Mouse (Mus musculus): ENCODE measurements around the gene Dock1.
A peak's percentile ranks its signal among the peaks of the same experiment; 100 is the strongest.

Gene Dock1

GRCm38 (mm10) chr7:134842751-134843150 lies 172.3 kb downstream of the Dock1 start:
- DNase-seq = no peak

DNA sequence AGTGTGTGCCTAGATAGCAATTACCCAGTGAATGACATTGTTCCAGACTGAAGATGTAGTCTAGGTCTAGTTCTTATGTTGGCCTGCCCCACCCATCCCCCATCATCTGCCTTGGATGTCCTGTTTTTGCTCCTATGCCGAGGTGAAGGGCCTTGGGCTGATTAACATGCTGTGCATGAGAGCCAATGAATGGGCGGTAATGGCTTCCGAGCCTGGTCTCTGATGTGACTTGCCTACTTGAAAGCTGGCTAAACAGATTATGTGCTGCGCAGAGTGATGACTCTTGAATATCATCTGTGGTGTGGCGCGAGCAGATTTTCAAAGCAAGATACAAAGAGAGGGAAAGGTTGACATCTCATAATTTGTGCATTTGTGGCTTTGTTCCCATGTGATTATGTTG lies 191.5 kb downstream of the Dock1 start:
- no peak for DNase-seq

GRCm38 (mm10) chr7:134864175-134864574 lies 193.7 kb downstream of the Dock1 start:
- peak in 1 of 2 experiments; percentile 22 for DNase-seq

DNA sequence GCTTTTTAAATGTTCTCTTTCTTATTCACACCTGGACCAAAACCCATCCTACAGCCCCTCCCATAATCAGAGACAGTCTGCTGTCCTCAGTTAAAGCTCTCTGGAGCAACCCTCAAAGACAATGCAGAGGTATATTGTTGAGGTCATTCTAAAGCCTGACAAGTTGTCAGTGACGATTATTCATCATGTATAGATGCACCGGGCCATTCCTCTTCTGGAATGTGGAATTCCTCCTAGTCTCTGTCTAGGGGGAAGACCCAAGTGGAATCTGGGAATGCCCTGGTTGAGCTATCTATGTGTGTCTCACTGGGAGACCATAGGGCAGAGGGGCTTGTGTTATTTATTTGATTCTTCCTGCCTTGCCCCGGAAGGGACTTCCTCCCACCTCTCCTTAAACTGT lies 202.1 kb downstream of the Dock1 start:
- no peak for DNase-seq

DNA sequence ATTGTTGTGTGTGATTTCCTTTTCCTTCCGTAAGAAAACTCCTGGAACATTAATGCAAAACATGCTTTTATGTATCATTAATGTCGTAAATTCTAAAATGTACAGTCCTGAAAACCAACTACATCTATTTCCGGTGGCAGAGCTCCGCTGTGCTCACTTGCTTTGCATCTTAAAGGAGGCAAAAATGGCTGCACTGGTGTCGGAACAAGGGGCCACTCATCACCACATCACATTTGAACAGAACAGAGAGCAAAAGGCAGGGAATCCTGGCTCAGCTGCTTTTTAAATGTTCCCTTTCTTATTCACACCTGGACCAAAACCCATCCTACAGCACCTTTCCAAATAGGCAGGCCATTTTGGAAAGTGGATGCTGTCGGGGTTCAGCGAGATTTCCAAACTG lies 202.5 kb downstream of the Dock1 start:
- DNase-seq = no peak

DNA sequence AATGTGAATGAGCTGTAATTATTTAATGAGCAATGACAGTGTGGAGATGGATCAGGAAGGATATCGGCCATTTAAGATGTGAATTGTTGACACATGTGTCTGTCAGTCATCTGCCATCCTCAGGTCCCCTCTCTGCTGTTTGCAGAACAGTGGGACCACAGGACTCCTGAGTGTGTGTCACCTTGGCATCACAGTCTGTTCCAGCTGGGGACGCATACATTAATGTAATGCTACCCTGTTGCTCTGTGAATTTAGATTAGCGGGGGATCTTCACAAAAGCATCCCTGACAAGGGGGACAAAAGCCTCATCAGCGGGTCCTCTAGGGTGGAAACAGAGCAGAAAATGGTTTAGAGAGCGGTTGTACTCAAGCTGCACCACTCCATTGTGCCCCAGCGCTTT lies 208.5 kb downstream of the Dock1 start:
- DNase-seq = no peak

GRCm38 (mm10) chr7:134880431-134880830 lies 210.0 kb downstream of the Dock1 start:
- DNase-seq = no peak

- no peak for DNase-seq
These were observed 213.1 kb downstream of the Dock1 start for GRCm38 (mm10) chr7:134883516-134883915.

DNA sequence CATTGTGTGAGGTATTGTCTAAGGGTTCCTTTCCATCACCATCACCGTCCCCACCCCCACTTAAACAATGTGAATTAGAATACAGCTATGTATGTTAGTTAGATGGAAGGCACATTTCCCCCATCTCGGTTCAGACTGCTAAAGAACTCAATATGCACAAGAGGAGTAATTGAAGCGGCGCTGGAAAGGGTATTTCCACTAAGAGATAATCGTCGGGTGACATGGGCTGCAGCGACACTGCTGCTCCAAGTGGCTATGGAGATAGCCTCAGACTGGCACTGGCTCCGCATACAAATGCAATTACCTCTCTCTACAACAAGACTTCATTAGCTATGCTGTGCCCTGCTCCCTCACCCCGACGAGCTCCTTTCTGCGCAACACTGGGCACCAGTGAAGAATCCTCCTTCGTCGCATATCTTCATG lies 222.0 kb downstream of the Dock1 start:
- DNase-seq = no peak

DNA sequence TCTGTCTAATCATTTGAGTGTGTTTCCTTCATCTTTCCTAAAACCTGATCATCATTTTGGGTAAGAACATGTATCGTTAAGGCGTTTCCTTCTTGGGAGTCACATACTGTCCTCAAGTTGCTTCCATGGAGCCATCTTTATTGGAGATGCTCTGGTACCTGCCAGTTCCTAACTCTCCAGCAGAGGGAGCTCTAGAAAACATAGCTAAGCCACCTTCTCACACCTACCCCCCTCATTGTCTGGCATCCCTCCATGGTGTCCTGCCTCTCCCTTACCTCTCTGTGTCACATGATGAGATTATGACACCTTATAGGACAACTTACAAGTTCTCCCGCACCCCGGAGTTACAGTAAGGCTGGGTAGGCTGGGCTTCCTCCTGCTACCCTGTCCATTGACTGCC lies 222.5 kb downstream of the Dock1 start:
- peak in 1 of 2 experiments; percentile 31 for DNase-seq

DNA sequence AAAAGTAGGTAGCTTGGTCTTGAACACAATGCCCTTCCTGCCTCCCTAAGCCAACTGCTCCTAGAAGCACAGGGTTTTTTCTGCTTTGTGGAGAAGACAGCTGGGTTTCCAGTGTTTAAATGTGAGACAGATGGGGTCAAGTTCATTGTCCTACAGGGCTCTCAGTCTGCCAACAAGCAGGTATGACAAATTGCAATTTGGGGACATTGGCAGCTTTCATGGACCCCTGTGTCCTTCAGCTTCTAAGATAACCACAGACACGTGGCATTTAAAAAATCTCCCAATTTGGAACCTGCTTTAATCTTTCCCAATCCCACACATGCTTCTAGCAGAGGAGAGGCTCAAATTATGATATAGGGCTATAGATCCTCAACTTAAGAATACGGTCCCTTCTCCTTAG lies 224.2 kb downstream of the Dock1 start:
- no peak for DNase-seq

DNA sequence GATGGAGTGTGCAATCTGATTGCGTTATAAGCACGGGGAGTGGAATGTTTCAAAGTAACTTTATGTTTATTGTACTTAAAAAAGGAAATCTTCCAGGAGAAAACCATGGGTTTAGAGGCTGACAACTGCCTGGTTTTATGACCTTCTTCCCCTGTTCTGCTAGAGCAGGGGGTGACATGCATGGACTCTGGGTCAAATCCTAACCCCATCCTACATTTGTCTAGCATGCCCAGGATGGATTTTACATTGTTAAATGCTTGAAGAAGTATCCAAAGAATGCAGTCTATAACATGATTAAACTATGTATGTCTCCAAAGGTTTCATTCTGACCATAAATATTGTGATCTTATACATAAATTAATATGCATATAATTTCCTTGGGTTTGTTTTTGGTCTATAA lies 229.0 kb downstream of the Dock1 start:
- no peak for DNase-seq

- peak in 1 of 2 experiments; percentile 17 for DNase-seq
These were observed 231.5 kb downstream of the Dock1 start for GRCm38 (mm10) chr7:134901992-134902391.

DNA sequence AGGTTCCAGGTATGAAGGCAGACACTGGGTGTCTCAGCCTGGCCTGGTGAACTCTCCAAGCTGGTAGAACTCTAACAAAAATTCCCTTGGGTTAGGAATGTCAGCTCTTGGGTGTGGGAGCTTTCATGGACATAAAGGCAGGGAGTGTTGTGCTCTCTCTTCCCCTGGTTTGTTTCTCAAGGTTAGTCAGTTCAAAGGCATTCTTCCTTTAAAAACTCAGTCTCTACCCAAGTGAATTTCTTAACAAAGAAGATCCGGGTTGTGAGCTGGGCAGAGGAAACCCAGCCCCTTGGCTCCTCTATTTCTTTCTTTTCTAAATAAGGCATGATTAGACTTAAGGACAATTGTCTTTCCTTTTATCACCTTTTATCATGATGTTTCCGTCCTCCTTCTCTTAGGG lies 261.4 kb downstream of the Dock1 start:
- DNase-seq = no peak

- no peak for DNase-seq
These were observed 267.0 kb downstream of the Dock1 start for GRCm38 (mm10) chr7:134937471-134937926.

DNA sequence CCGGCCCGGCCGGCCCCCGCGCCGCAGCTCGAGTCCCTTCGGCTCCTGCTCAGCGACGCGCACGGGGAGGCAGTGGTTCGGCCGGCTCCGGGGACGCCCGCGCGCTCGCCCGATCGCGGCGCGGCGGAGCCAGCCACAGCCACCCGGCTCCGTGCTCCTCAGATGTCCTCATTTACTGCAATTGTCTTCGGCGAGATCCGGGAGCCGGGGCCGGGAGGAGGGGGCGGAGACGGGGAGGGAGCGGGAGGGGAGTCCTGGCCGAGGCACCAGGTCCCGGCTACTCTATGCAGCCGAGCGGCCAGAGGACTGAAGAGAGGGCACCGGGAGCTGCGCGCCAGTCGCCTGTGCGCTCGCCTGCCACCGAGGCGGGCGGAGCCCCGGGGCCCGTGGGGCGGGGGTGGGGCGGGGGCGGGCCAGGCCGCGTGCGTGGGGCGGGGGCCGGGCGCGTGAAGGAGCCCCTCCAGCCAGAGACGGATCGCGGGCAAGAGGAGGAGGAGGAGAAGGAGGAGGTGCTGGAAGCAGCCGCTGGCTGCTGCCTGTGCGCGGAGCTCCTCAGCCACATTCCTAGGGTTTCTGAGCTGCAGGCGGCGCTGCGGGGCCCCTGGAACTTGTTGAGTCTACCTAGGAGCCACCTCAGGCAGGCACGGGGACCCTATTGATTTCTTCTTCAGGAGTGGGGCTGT lies 267.6 kb downstream of the Dock1 start, which contains the start of gene Fam196a:
TSS of gene Fam196a (minus strand) at position 504 of the 683 bp plus-strand sequence.
- DNase-seq = no peak

GRCm38 (mm10) chr7:134941891-134942290 lies 271.4 kb downstream of the Dock1 start:
- DNase-seq = no peak

DNA sequence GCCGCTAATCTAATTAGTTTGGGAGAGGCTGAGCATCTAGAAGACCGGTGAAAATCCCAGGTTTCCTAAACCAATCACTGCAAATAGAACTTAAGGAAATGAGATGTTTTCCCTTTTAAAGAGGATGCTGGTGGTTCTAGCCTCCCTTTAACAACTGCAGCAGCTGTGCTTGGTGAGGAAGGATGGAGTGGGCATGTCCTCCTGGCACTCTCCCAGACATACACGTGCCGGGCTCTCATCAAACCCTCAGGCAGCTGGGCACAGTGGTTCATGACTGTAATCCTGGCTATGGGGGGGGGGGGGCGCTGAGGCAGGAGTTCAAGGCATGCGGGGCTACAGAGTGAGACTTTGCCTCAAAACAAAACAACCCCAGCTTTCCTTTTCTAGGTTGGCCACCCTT lies 272.6 kb downstream of the Dock1 start:
- no peak for DNase-seq

GRCm38 (mm10) chr7:134943701-134944100 lies 273.2 kb downstream of the Dock1 start:
- DNase-seq = no peak

- no peak for DNase-seq
These were observed 275.7 kb downstream of the Dock1 start for GRCm38 (mm10) chr7:134945925-134946716.

- no peak for DNase-seq
These were observed 288.6 kb downstream of the Dock1 start for GRCm38 (mm10) chr7:134959086-134959485.

DNA sequence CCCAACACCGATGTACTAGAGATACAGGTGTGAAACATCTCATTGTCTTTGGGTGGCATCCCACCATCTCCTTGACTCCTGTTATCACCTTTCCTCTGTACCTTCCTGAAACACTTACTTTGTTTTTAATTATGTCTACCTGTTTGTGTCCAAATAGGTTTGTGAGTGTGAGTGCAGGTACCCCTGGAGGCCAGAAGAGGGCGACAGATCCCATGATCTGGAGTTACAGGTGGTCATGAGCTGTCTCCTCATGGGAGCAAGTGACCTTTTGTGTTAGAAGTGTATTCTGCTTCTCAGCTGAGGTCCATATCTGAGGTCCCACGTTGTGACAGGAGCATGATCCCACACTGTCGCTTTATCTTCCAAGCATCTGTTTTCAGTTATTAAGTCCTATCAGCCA lies 290.4 kb downstream of the Dock1 start:
- peak in 1 of 2 experiments; percentile 27 for DNase-seq

DNA sequence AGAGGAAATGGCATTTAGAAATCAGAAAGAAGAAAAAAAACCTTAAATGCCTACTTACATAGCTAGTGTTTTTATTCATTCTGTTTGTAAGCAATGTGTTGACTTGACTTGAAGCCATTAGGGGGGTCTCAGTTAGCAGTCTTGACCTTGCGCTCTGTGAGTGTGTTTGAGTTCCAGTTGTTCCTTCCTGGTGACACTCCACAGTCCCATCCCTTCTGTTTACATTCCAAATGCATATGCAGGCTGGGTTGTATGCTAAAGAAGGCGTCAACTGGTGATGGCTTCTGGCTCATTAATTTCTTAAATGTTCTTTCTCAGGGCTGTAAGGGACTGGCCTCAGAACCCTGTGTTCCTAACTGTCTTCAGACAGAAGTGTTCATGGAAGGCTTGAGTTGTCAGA lies 291.2 kb downstream of the Dock1 start:
- DNase-seq = no peak

GRCm38 (mm10) chr7:134990244-134990643 lies 319.8 kb downstream of the Dock1 start:
- no peak for DNase-seq

Measured in kidney, adult 8-10 months (tissue).